Mouse (Mus musculus) MEL (cell line): ENCODE data around the gene Trmt2a. TPM values are rescaled to one million over a fixed set of nuclear protein-coding genes. Genes with fewer than 3 reads are reported as not detected.

Experiments used
- DNase-seq: peaks from one replicate; pipeline ENCODE4 v3.0.0; 2011; ENCODE audit warnings: low read depth, low spot score
- H3K27ac ChIP-seq: 2 replicates; pipeline ENCODE4 v1.5.1; 2012; ENCODE audit warnings: low read depth, mild to moderate bottlenecking, control low read depth, low read length, moderate library complexity; ENCODE audit not compliant: control insufficient read depth
- H3K27me3 ChIP-seq, 2 experiments: fragments of 150-350 bp in 1 of 2; sonication (generic) in 1 of 2; 2 replicates each; pipeline ENCODE4 v1.6.1; 2012; ENCODE audit warnings: low read length in 2 of 2, mild to moderate bottlenecking in 2 of 2, improper control_type of control experiment in 1 of 2, moderate library complexity in 1 of 2; ENCODE audit not compliant: insufficient read depth in 2 of 2, control insufficient read depth in 1 of 2
- H3K36me3 ChIP-seq, 2 experiments: 2 replicates each; pipeline ENCODE4 v1.6.1; 2012 to 2014; ENCODE audit warnings: low read length in 2 of 2, improper control_type of control experiment in 1 of 2, inconsistent platforms in 1 of 2, mild to moderate bottlenecking in 1 of 2; ENCODE audit not compliant: insufficient read depth in 2 of 2, control insufficient read depth in 1 of 2
- H3K4me1 ChIP-seq, 2 experiments: fragments of 150-350 bp in 1 of 2; sonication (generic) in 1 of 2; 2 replicates each; pipeline ENCODE4 v1.6.1; 2012; ENCODE audit warnings: low read length in 2 of 2, improper control_type of control experiment in 1 of 2, mild to moderate bottlenecking in 1 of 2; ENCODE audit not compliant: insufficient read depth in 2 of 2, control insufficient read depth in 1 of 2
- H3K4me3 ChIP-seq, 2 experiments: fragments of 150-350 bp in 1 of 2; sonication (generic) in 1 of 2; 2 replicates each; pipeline ENCODE4 v1.5.1; 2012; ENCODE audit warnings: low read depth in 2 of 2, low read length in 2 of 2, mild to moderate bottlenecking in 2 of 2, moderate library complexity in 2 of 2, control low read depth in 1 of 2, improper control_type of control experiment in 1 of 2; ENCODE audit not compliant: control insufficient read depth in 1 of 2, insufficient read depth in 1 of 2
- H3K79me2 ChIP-seq: 2 replicates; pipeline ENCODE4 v1.6.1; 2012; ENCODE audit warnings: mild to moderate bottlenecking, low read length, moderate library complexity; ENCODE audit not compliant: control insufficient read depth, poor library complexity, insufficient read depth
- H3K9ac ChIP-seq: 2 replicates; pipeline ENCODE4 v1.6.1; 2012; ENCODE audit warnings: low read depth, mild to moderate bottlenecking, control low read depth, low read length, moderate library complexity; ENCODE audit not compliant: control insufficient read depth, poor library complexity, severe bottlenecking
- H3K9me3 ChIP-seq: fragments of 150-350 bp; sonication (generic); replicated peaks from 2 replicates; pipeline ENCODE4 v1.6.1; 2012; ENCODE audit warnings: mild to moderate bottlenecking, low read length, improper control_type of control experiment, moderate library complexity; ENCODE audit not compliant: insufficient read depth
- CHD2 ChIP-seq: IDR thresholded peaks from 2 replicates; pipeline ENCODE4 v1.6.1; 2011; ENCODE audit warnings: low read length, improper control_type of control experiment
- E2F4 ChIP-seq: IDR thresholded peaks from 2 replicates; pipeline ENCODE4 v1.6.1; 2011; ENCODE audit warnings: low read depth, low read length, improper control_type of control experiment, borderline replicate concordance
- EP300 ChIP-seq, 2 experiments: IDR thresholded peaks; 2 replicates each; pipeline ENCODE4 v1.6.1; 2011; ENCODE audit warnings: improper control_type of control experiment in 2 of 2, low read length in 2 of 2, low read depth in 1 of 2, mild to moderate bottlenecking in 1 of 2
- GABPA ChIP-seq: IDR thresholded peaks from 2 replicates; pipeline ENCODE4 v1.6.1; 2012; ENCODE audit warnings: low read depth, mild to moderate bottlenecking, inconsistent platforms, low read length, improper control_type of control experiment, moderate library complexity
- GATA1 ChIP-seq: IDR thresholded peaks from 2 replicates; pipeline ENCODE4 v1.6.1; 2011; ENCODE audit warnings: low read depth, low read length, improper control_type of control experiment
- HCFC1 ChIP-seq: IDR thresholded peaks from 2 replicates; pipeline ENCODE4 v1.6.1; 2012; ENCODE audit warnings: low read depth, mild to moderate bottlenecking, inconsistent platforms, low read length, improper control_type of control experiment, moderate library complexity
- MXI1 ChIP-seq: IDR thresholded peaks from 2 replicates; pipeline ENCODE4 v1.6.1; 2011; ENCODE audit warnings: mild to moderate bottlenecking, low read depth, low read length, improper control_type of control experiment
- MYB ChIP-seq: IDR thresholded peaks from 2 replicates; pipeline ENCODE4 v1.6.1; 2011; ENCODE audit warnings: mild to moderate bottlenecking, low read depth, low read length, improper control_type of control experiment
- NELFE ChIP-seq: IDR thresholded peaks from 2 replicates; pipeline ENCODE4 v1.6.1; 2011; ENCODE audit warnings: low read depth, low read length, improper control_type of control experiment
- NRF1 ChIP-seq: IDR thresholded peaks from 2 replicates; pipeline ENCODE4 v1.6.1; 2014; ENCODE audit warnings: low read depth, mild to moderate bottlenecking, inconsistent platforms, low read length, improper control_type of control experiment, moderate library complexity; ENCODE audit not compliant: poor library complexity, insufficient read depth, severe bottlenecking
- POLR2A ChIP-seq, 2 experiments: IDR thresholded peaks; 2 replicates each; pipeline ENCODE4 v1.6.1; 2011 to 2012; ENCODE audit warnings: low read length in 2 of 2, mild to moderate bottlenecking in 2 of 2, control low read depth in 1 of 2, improper control_type of control experiment in 1 of 2, low read depth in 1 of 2, moderate library complexity in 1 of 2; ENCODE audit not compliant: control insufficient read depth in 1 of 2, insufficient read depth in 1 of 2, poor library complexity in 1 of 2
- POLR2AphosphoS2 ChIP-seq: IDR thresholded peaks from 2 replicates; pipeline ENCODE4 v1.6.1; 2011; ENCODE audit warnings: low read length, improper control_type of control experiment
- POLR2AphosphoS5 ChIP-seq: IDR thresholded peaks from 2 replicates; pipeline ENCODE4 v1.6.1; 2012; ENCODE audit warnings: low read depth, borderline replicate concordance, mild to moderate bottlenecking, inconsistent platforms, low read length, moderate library complexity, mixed read lengths
- SMC3 ChIP-seq: IDR thresholded peaks from 2 replicates; pipeline ENCODE4 v1.6.1; 2011; ENCODE audit warnings: low read depth, low read length, improper control_type of control experiment
- TBP ChIP-seq: IDR thresholded peaks from 2 replicates; pipeline ENCODE4 v1.8.0; 2011; ENCODE audit warnings: low read depth, low read length, improper control_type of control experiment
- UBTF ChIP-seq: IDR thresholded peaks from 2 replicates; pipeline ENCODE4 v1.6.1; 2012; ENCODE audit warnings: low read depth, mild to moderate bottlenecking, inconsistent platforms, low read length, improper control_type of control experiment, moderate library complexity, borderline replicate concordance; ENCODE audit not compliant: insufficient read depth
- USF2 ChIP-seq, 2 experiments: IDR thresholded peaks; 2 replicates each; pipeline ENCODE4 v1.6.1; 2011 to 2012; ENCODE audit warnings: improper control_type of control experiment in 2 of 2, low read length in 2 of 2, borderline replicate concordance in 1 of 2, inconsistent platforms in 1 of 2, low read depth in 1 of 2, mild to moderate bottlenecking in 1 of 2; ENCODE audit not compliant: insufficient read depth in 1 of 2
- polyA plus RNA-seq, 2 experiments: library from polyadenylated mRNA; stranded (reverse) in 1 of 2; unstranded in 1 of 2; fragments of >175 nt in 1 of 2; fragments of >200 nt in 1 of 2; gene quantifications; 2 replicates each; pipeline versions ENCODE4 v1.2.1 to v1.2.4; 2012; ENCODE audit warnings: low replicate concordance in 2 of 2, low read depth in 1 of 2; ENCODE audit not compliant: insufficient read length in 2 of 2, insufficient read depth in 1 of 2, missing spikeins in 1 of 2
- total RNA-seq: library from RNA; depleted of rRNA; stranded (reverse); fragments of 300-350 nt; gene quantifications from 2 replicates; pipeline ENCODE4 v1.2.3, GENCODE M21; 2012

The Trmt2a gene
- total and polyA plus RNA-seq, 3 experiments: 178 to 185 TPM; not detected in 1

GRCm38 (mm10) chr16:18201620-18202019 is 46.9 kb upstream of the Trmt2a start:
- Histone ChIP-seq H3K9me3 (no peaks in the 10 kb centered on the region), H3K9ac (no peak overlapping the region), H3K4me1 (no peaks in the 10 kb centered on the region), H3K79me2 (no peaks in the 10 kb centered on the region)
- TF ChIP-seq NRF1 (no peak), MYB (no peak), GATA1 (no peak), NELFE (no peak), E2F4 (no peak), CHD2 (no peak), POLR2AphosphoS5 (no peak), SMC3 (no peak), POLR2AphosphoS2 (no peak), MXI1 (no peak), POLR2A (IDR thresholded peaks at IDR 0.05; ENCODE audit: control insufficient read depth in 1 of 2, insufficient read depth in 1 of 2, low read depth in 1 of 2, low read length in 2 of 2, poor library complexity in 1 of 2) (no peak), EP300 (IDR thresholded peaks at IDR 0.05; ENCODE audit: low read depth in 1 of 2, low read length in 2 of 2) (no peak), USF2 (IDR thresholded peaks at IDR 0.05; ENCODE audit: borderline replicate concordance in 1 of 2, insufficient read depth in 1 of 2, low read depth in 1 of 2, low read length in 2 of 2) (no peak), TBP (no peak), HCFC1 (no peak)
- TF ChIP-seq, all 39 proteins: peak for 0
- no peaks in the 10 kb centered on the region; a peak in 1 of 4 replicates for H3K27me3 ChIP-seq
- H3K27ac ChIP-seq: no peak overlapping the region
- no peaks in the 10 kb centered on the region for H3K36me3 ChIP-seq
- no peak for DNase-seq
- H3K4me3 ChIP-seq: no peak overlapping the region

- Histone ChIP-seq H3K9me3 (no peaks in the 10 kb centered on the region), H3K36me3 (no peaks in the 10 kb centered on the region), H3K4me1 (no peaks in the 10 kb centered on the region), H3K27ac (no peak overlapping the region), H3K27me3 (no peaks in the 10 kb centered on the region; a peak in 1 of 4 replicates), H3K9ac (no peak overlapping the region), H3K4me3 (no peak overlapping the region), H3K79me2 (no peaks in the 10 kb centered on the region)
- DNase-seq: peak; percentile 28
- TF ChIP-seq GABPA (no peak), POLR2A (IDR thresholded peaks at IDR 0.05; ENCODE audit: control insufficient read depth in 1 of 2, insufficient read depth in 1 of 2, low read depth in 1 of 2, low read length in 2 of 2, poor library complexity in 1 of 2) (no peak), UBTF (no peak)
These were observed 46.4 kb upstream of the Trmt2a start for GRCm38 (mm10) chr16:18202061-18202460.
